Mouse (Mus musculus) limb, embryonic 14.5 days (tissue): ENCODE measurements at regions not wholly inside any gene's neighbourhood (a gene's known extent, or its start where the extent isn't known, plus 50 kb on each side); places are given as distances from the start of the nearest gene placed in this dataset.
A peak's percentile ranks its signal among the peaks of the same experiment; 100 is the strongest.

Experiments
- ATAC-seq: fragments of 200-750 bp; cut with Nextera tagmentation; 2 replicates; pipeline ENCODE4 v1.8.0; 2017; ENCODE audit warnings: low read depth, moderate number of reproducible peaks, moderate TSS enrichment; ENCODE audit not compliant: low FRiP score
- DNase-seq: peaks from one replicate; pipeline ENCODE4 v3.0.0-alpha.2; 2015; ENCODE audit warnings: low spot score
- H3K27ac ChIP-seq: fragments of 300-500 bp; sonication (generic); replicated peaks from 2 replicates; pipeline ENCODE4 v1.5.1; 2014; ENCODE audit warnings: low read depth, mild to moderate bottlenecking, low read length, moderate library complexity, mixed read lengths
- H3K27me3 ChIP-seq: fragments of 300-500 bp; sonication (generic); 2 replicates; pipeline ENCODE4 v1.6.1; 2014; ENCODE audit warnings: low read length, mixed read lengths; ENCODE audit not compliant: control insufficient read depth, insufficient read depth
- H3K36me3 ChIP-seq: fragments of 300-500 bp; sonication (generic); 2 replicates; pipeline ENCODE4 v1.6.1; 2014; ENCODE audit warnings: mild to moderate bottlenecking, low read length, moderate library complexity, mixed read lengths; ENCODE audit not compliant: control insufficient read depth, insufficient read depth
- H3K4me1 ChIP-seq: fragments of 300-500 bp; sonication (generic); 2 replicates; pipeline ENCODE4 v1.6.1; 2014; ENCODE audit warnings: antibody characterized with exemption, low read length, mixed read lengths; ENCODE audit not compliant: control insufficient read depth, insufficient read depth
- H3K4me2 ChIP-seq: fragments of 300-500 bp; sonication (generic); replicated peaks from 2 replicates; pipeline ENCODE4 v1.6.1; 2014; ENCODE audit warnings: low read depth, mild to moderate bottlenecking, low read length, moderate library complexity; ENCODE audit not compliant: severe bottlenecking
- H3K4me3 ChIP-seq: fragments of 300-500 bp; sonication (generic); replicated peaks from 2 replicates; pipeline ENCODE4 v1.5.1; 2014; ENCODE audit warnings: low read length
- H3K9ac ChIP-seq: fragments of 300-500 bp; sonication (generic); 2 replicates; pipeline ENCODE4 v1.6.1; 2014; ENCODE audit warnings: mild to moderate bottlenecking, low read depth, low read length, moderate library complexity; ENCODE audit not compliant: severe bottlenecking
- H3K9me3 ChIP-seq: fragments of 300-500 bp; sonication (generic); 2 replicates; pipeline ENCODE4 v1.6.1; 2016; ENCODE audit warnings: low read length; ENCODE audit not compliant: control insufficient read depth
- POLR2A ChIP-seq: fragments of 200-500 bp; IDR thresholded peaks from 2 replicates; pipeline ENCODE4 v1.8.0; 2012; ENCODE audit warnings: inconsistent platforms, mild to moderate bottlenecking, moderate library complexity, borderline replicate concordance; ENCODE audit not compliant: insufficient read depth, insufficient read length; ENCODE audit errors: extremely low read depth
- WGBS: fragments of 180-500 bp; shearing (Covaris S2); extraction: QIAGEN DNeasy Blood & Tissue Kit; methylation state at CpG from one replicate; pipeline ENCODE4 v1.1.7; 2014; 5-methylcytosine and 5-hydroxymethylcytosine counted together

DNA sequence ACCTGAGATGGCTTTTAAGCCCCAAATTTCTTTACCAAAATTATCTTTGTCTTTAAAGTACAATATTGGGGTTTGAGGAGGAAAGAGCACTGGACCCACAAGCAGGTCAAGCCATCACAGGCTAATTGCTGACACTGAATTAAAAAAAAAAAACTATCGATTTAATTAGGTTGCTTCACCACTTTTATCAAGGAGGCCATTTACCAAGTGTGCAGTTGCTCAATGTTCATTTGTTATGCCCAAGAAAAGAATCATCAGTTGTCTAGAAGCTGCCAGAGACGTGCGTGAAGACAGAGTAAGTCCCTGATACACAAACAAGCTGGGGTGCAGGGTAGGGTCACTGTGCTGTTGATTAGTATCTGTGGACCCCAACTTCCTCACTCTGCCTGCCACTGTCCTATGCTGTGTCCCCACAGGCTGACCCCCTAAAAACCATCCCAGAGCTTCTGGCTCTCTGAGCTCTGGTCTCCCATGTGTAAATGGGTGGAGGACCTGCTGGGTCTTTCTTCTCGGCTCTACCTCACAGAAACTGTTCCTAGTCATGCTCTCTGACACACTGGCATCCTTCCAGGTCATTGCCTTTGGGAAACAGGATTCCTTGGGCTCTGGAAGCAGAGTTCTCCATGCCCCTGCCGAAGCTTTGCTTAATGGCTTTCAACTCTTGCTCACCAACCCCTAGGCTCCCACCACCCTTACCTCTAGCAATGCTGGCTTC, 116.8 kb downstream of the Dyrk2 start:
- H3K9me3 ChIP-seq, result no peaks in the 10 kb centered on the region
- no peak overlapping the region for H3K9ac ChIP-seq
- no peak overlapping the region for H3K4me2 ChIP-seq
- no peak overlapping the region for H3K4me3 ChIP-seq
- H3K36me3 ChIP-seq, result no peaks in the 10 kb centered on the region
- TF ChIP-seq POLR2A, result no peak
- H3K4me1 ChIP-seq, result no peaks in the 10 kb centered on the region
- ATAC-seq (no peak), DNase-seq (no peak)
- 85% methylated on average over 5 of the region's 5 CpGs for WGBS
- no peak overlapping the region for H3K27ac ChIP-seq
- H3K27me3 ChIP-seq, result no peaks in the 10 kb centered on the region

DNA sequence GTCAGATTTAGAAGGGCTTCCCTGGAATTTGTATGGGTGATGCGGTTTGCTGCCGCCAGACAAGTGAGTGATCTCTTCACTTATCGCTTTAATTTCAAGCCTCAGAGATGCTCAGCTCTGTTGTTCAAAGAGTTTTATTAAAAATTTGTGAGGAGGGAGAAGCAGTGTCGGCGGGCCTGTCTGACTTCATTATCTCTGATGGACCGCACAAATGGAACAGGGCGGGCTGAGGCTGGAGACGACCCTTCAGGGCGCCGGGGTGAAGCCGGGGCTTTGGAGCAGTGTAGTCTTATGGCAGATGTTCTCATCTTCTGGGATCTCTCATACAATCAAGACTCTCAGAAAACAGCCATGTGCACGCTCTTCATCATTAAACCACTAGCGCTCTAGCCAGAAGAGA, 115.2 kb downstream of the Dyrk2 start:
- H3K4me1 ChIP-seq, result no peaks in the 10 kb centered on the region
- ATAC-seq, result no peak

DNA sequence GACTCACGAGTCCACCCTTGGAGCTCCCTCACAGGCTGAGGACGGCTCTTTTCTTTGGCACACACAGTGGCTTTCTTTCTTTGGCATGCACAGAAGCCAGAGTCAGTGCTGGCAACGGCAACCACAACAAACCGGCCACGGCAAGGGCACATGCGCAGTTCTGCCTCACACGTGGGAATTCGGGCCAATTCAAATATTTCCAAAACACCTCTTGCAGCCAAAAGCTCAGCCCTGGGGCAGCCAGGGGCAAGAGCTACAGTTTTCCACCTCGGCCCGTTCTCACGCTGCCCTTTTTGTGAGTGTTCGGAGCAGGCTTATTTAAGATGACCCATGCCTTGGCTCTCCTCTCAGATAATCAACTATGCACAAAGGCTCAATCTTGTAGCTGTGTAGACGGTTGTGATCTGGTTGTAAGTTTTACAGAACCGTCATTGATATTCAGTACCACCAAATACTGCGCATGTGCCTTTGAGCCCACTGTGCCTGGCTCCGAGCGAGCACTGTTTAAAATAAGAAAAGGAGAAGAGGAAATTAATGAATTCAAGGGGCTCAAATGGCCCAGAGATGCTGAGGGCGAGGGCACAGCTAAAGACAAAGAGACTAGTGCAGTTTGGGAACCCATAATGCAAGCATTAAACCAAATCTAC, 111.1 kb downstream of the Dyrk2 start:
- no peak for ATAC-seq
- Histone ChIP-seq H3K4me3 (no peak overlapping the region), H3K9ac (no peak overlapping the region), H3K4me1 (no peaks in the 10 kb centered on the region), H3K27ac (no peak overlapping the region), H3K9me3 (no peaks in the 10 kb centered on the region), H3K27me3 (no peaks in the 10 kb centered on the region), H3K36me3 (no peaks in the 10 kb centered on the region), H3K4me2 (no peak overlapping the region)
- no peak for TF ChIP-seq POLR2A
- peak; percentile 25 for DNase-seq
- 79% methylated on average over 18 of the region's 18 CpGs for WGBS

More for the DNA sequence above, 115.2 kb downstream of the Dyrk2 start:
- H3K36me3 ChIP-seq, result no peaks in the 10 kb centered on the region
- H3K4me2 ChIP-seq, result no peak overlapping the region
- no peak for TF ChIP-seq POLR2A
- H3K9me3 ChIP-seq, result no peaks in the 10 kb centered on the region
- H3K4me3 ChIP-seq, result no peak overlapping the region
- no peak overlapping the region for H3K27ac ChIP-seq
- no peak for DNase-seq
- H3K9ac ChIP-seq, result no peak overlapping the region
- 93% methylated on average over 13 of the region's 13 CpGs for WGBS
- H3K27me3 ChIP-seq, result no peaks in the 10 kb centered on the region

DNA sequence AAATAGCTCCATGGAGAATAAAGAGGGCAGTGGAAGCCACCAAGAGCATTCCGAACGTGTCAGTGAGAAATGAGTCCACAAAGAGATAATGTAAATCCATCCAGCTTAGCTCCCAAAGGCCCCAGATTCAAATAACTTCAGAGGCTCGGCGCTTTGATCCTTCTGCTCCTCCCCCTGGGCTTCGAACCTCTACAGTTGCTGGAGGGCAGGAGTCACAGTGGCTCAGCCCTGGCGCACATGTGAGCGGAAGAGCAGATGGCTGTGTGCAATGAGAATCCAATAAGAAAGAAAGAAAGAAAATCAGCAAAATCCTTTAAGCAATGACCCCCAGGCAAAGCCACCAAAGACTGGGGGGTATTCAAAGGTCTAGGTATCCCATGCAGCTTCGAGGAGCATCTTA, 109.6 kb downstream of the Dyrk2 start:
- Histone ChIP-seq H3K4me3 (no peak overlapping the region), H3K36me3 (no peaks in the 10 kb centered on the region), H3K9ac (no peak overlapping the region), H3K27me3 (no peaks in the 10 kb centered on the region), H3K9me3 (no peaks in the 10 kb centered on the region), H3K27ac (no peak overlapping the region), H3K4me2 (no peak overlapping the region), H3K4me1 (no peaks in the 10 kb centered on the region)
- DNase-seq (no peak), ATAC-seq (no peak)
- TF ChIP-seq POLR2A, result no peak
- WGBS, result 74% methylated on average over 8 of the region's 8 CpGs

DNA sequence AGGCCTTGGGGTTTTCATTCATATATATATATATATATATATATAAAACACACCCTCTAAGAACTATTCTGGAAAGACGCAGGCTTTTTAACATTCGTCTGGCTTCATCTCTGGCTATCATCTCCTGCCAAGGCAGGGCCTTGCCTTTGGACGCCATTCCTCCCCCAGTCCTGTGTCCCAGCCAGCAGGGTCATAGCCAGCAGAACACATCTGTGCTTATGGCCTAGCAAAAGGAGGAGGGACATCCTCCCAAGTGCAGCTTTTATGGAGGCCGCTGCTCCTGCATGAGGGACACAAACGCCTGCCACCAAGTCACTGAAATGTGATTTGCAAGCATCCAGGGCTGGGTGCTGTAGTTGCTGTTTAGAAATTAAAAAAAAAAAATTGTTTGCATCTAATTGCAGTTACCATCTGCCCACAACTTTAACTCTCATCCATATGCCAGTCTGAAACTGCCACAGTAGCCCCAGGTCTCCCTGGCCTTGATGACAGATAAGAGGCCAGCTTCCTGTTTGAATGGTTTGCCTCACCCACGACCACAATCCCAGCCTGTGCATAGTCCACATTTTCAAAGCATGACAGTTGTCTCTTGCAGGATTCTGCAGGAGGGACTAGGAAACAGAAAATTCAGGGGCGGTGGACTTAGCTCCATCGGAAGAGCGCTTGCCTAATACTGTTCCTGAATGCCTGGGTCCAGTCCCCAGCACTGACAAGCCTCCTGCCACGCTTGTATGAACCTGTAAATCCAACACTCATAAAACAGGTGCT, 108.7 kb downstream of the Dyrk2 start:
- no peaks in the 10 kb centered on the region for H3K4me1 ChIP-seq
- H3K4me2 ChIP-seq, result no peak overlapping the region
- no peak overlapping the region for H3K4me3 ChIP-seq
- no peaks in the 10 kb centered on the region for H3K36me3 ChIP-seq
- no peak overlapping the region for H3K9ac ChIP-seq
- no peaks in the 10 kb centered on the region for H3K27me3 ChIP-seq
- H3K9me3 ChIP-seq, result no peaks in the 10 kb centered on the region
- H3K27ac ChIP-seq, result no peak overlapping the region
- ATAC-seq (no peak), DNase-seq (peak; percentile 31)
- 70% methylated on average over 10 of the region's 10 CpGs for WGBS
- no peak for TF ChIP-seq POLR2A
